Mouse (Mus musculus): ENCODE measurements around the gene Tsnax.

GRCm38 (mm10) chr8:125038731-125039130, 25.9 kb downstream of the Tsnax start:
- no peak for TF ChIP-seq ZNF384 (IDR thresholded peaks at IDR 0.05; ENCODE audit: low read depth, low read length)
- TF ChIP-seq CHD2 (IDR thresholded peaks at IDR 0.05; ENCODE audit: low read depth, low read length), result no peak
- no peak for TF ChIP-seq ZC3H11A (IDR thresholded peaks at IDR 0.05; ENCODE audit: borderline replicate concordance, low read depth, low read length)
- TF ChIP-seq MAFK (IDR thresholded peaks at IDR 0.05; ENCODE audit: insufficient read depth, low read depth, low read length), result no peak

Data from ES-E14 (cell line).